Mouse (Mus musculus): Measurements from ENCODE around the gene Ptges3l. TPM values are rescaled to one million over a fixed set of nuclear protein-coding genes. Genes with fewer than 3 reads are reported as not detected.
"Not testable (repeated sequence)": the region's sequence is repeated elsewhere in the genome, so short reads cannot be mapped to it uniquely, and the experiment has no call there.

The Ptges3l gene
- polyA plus RNA-seq, 1 experiment = 6.6 TPM

DNA sequence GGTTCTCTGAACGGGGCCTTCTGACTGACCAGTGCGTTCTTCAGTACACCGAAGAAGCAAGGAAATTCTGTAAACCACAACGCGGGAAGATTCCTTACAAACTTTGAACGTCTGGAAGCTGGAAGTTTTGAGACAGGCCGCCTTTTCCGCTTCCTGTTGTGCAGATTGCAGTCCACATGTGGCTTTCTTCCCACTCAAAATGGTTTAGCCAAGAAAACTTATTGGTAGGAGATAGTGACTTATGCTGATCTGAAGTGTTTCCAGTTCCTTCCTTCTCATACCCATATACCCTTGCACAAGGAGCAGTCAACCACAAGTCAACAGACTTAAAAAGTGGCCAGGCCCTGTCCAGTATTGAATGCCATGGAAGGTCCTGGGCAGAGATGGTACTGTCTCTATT lies 1.0 kb upstream of the Ptges3l start:
- no peak for DNase-seq (ENCODE audit: extremely low spot score in 1 of 2, low spot score in 1 of 2)

DNA sequence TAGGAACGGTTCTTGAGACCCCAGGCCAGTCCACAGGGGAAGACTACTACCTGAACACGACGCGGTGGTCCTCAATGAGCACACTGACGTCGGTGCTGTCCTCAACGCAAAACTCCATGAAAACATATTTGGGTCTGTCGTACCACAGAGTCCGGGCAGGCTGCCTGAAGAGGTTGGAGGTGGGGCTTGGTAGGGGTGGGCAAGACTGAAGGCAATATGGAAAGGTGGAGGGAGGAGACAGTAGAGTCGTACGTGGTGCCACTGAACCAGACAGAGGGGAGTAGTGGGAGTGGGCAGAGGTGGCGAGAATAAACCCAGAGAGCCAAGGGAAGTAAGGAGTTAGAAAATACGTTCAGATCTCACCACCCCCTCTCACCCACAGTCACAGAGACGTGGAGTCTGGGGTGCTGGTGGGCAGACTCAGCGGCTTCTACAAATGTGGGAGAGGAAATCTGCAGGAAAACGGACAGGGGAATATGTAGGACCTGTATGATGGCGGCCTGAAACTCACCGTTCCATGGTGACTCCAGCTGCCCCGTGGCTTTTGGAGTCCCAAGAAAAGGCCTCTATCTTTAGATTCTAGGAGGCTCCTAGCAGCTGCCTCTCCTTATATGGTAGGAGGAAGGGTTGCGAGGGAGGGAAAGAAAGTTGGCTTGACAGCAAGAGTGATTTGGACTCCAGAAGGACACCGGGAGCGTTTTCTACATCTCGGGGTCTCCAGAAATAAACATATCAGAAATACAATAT lies 855 bp downstream of the Ptges3l start, which contains the start of gene Gm27029:
TSS of gene Gm27029 (minus strand) at position 692 of the 747 bp plus-strand sequence.
- peak in 1 of 2 experiments; percentile 33 for DNase-seq (ENCODE audit: extremely low spot score in 1 of 2, low spot score in 1 of 2)

- DNase-seq (ENCODE audit: extremely low spot score in 1 of 2, low spot score in 1 of 2) = no peak
Observed at GRCm38 (mm10) chr11:101420148-101420547, 5.0 kb downstream of the Ptges3l start.

DNA sequence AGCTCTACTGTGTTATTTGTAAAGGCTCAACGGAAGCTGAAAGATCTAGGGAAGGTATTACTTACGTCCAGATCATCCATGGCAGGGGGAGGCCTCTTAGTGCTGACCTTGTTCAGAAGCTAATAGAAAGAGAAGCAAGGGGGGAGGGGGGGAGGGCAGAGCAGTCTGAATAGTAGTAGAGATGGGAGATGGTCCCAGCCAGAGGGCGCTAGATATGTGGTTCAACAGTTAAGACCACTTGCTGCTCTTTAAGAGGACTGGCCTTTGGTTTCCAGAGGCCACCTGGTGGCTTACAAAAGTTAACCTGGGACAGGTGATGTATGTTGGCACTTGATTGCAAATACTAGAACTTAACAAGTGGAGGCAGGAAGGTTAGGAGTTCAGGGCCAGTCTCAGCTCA lies 5.5 kb downstream of the Ptges3l start:
- no peak for DNase-seq (ENCODE audit: extremely low spot score in 1 of 2, low spot score in 1 of 2)

DNA sequence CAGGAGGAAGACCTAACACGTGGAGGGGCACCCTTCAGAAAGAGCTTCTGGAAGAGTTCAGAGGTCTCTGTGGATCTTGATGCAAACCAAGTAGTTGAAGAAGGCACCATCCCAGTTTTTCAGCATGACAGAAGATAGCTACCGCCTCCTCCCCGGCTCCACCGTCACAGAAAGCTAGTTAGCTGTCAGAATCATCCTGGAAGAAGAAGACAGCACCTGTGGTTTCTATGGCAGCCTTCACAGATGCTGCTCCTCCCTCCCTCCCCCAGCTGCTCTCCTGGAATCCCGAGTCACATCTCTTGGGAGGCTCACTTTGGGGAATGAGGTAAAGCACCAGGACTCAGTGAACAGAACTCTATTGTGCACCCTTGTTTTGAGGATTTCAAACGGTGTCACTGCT lies 6.1 kb downstream of the Ptges3l start:
- peak; percentile 58 to 70 for DNase-seq (ENCODE audit: extremely low spot score in 1 of 2, low spot score in 1 of 2)

DNA sequence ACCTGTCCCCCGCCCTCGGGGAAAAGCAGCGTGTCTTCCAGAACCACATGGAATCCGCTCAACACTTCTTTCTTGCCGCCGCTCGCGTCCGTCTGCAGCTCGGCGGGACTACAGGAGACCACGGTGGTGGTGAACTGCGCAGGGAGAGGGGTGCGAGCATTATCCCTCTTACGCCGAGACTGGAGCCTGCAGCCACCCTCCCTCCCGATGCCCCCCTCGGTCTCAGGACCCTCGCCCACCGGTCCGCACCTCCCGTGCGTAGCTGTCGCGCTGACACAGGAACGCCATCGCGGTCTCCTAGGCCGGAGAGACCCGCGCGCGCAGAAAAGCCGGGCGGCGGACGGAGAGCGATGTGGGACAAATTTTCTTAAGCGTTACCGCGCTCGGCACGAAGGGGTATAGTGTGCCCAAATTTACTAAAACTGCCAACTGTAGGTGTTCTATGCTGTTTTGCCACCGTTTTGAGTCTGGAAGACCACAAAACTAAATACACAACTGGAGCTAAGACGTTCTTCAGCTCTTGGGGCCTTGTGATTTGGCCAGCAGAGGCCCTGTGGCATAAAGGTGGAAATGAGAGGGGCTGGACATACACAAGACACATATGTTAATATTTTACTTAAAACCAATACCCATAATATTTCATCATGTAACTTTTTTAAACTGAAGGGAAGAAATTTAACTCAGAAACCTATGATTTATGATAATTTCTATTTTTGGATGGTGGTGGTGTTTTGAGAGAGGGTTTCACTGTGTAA lies 7.9 kb downstream of the Ptges3l start, which contains the start of gene Aarsd1:
TSS of gene Aarsd1 (minus strand) at position 515 of the 755 bp plus-strand sequence.
- DNase-seq (ENCODE audit: extremely low spot score in 1 of 2, low spot score in 1 of 2) = peak; percentile 59 to 92

DNA sequence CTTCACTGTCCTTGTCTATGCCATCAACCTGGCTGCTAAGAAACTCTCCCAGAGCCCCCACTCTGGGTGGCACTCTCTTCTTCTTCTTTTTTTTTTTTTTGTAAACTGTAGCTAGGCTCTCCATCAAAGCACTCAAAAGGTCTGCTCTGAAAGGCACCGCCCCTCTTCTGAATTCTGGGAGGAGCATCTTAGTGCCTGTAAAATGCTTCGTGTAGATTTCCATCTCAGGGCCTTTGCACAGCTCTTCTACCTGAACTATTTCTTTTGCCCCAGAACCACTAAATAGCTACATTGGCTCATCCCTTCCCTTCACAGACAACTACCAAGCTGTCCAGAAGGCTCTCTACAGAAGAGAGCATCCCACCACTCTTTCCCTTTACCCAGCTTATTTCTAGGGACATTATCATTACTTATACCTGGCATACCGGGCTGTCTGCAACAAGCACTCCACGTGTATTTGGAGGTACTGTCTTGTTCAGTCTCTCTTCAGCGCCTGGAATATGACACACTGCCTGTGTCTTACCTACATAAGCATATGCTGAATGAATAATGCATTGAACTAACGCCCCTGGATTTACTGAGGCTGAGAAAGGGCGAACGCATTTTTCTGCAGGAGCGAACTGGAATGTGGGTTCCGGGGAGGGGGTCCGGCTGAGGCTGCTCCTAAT lies 8.6 kb downstream of the Ptges3l start:
- no peak for DNase-seq (ENCODE audit: extremely low spot score in 1 of 2, low spot score in 1 of 2)

- DNase-seq (ENCODE audit: extremely low spot score in 1 of 2, low spot score in 1 of 2) = no peak
Observed at GRCm38 (mm10) chr11:101415306-101415705, 9.8 kb downstream of the Ptges3l start.

DNA sequence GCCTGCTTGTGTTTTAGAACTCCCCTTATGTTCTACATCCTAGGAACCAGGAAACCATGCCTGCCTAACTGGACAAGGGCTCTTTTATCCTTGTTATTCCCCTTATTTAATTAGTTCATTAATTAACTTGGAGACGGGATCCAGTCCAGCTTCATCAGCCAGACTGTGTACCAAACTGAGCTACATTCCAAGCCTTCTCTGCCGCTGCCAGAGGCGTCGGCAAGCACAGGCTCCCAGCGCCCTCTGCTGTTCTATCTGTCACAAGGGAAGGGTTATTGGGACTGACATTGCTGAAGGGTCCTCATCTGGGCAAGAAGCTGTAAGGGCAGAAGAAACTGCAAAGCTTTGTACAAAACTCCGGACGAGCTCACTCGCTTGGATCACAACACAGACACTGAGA lies 30.0 kb downstream of the Ptges3l start:
- peak in 1 of 2 experiments; percentile 86 for DNase-seq (ENCODE audit: extremely low spot score in 1 of 2, low spot score in 1 of 2)

DNA sequence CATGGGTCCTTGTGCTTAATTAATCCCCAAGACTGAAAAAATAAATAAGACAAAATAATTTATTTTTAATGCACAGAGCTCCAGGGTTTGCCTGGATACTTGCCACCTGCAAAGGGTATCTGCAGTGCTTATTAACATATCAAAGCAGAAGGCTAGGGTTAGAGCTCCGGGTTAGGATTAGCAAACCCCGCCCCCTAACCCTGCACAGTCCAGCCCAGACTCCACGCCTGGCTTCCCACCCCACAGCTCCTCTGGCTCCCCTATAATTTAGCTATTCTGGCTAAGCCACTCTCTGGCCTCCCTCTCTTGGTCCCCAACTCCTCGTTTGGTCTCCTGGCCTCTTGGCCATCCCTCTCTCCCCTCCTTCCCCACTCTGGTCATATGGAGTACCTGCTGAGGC lies 43.3 kb downstream of the Ptges3l start:
- no peak for DNase-seq (ENCODE audit: extremely low spot score in 1 of 2, low spot score in 1 of 2)

- no peak for DNase-seq (ENCODE audit: extremely low spot score in 1 of 2, low spot score in 1 of 2)
Observed at GRCm38 (mm10) chr11:101378926-101379325, 46.2 kb downstream of the Ptges3l start.

DNA sequence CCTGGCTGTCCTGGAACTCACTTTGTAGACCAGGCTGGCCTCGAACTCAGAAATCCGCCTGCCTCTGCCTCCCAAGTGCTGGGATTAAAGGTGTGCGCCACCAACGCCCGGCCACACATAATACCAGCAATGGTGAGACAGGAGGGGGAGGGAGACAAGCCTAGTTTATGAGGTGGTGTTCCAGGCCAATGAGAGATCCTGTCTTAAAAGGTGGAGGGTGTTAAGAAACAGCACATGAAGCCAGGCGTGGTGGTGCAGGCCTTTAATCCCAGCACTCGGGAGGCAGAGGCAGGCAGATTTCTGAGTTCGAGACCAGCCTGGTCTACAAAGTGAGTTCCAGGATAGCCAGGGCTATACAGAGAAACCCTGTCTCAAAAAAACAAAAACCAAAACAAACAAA lies 46.9 kb downstream of the Ptges3l start:
- DNase-seq (ENCODE audit: extremely low spot score in 1 of 2, low spot score in 1 of 2) = not testable (repeated sequence)

DNA sequence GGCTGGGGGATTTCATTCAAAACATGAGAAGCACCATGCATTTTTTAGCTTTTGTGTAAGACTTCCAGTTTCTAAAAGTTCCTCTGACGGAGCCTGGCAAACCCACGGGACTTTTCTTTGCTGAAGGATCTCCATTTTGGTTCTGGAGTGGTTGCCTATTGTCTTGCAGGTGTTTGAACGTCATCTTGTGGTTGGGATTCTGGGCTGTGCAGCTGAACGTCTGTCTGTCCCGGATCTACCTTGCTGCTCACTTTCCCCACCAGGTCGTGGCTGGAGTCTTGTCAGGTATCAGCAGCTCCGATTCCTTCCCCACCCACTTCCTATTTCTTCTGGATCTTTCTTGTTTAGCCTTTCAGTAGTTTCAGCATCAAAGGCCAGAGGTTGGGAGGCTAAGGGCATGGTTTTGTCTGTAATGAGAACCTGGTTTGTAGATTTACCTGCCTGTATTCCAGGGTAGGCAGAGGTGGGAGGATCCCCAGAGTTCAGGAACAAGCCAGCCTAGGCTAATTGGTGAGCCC lies 50.7 kb downstream of the Ptges3l start:
- no peak for DNase-seq (ENCODE audit: extremely low spot score in 1 of 2, low spot score in 1 of 2)

DNA sequence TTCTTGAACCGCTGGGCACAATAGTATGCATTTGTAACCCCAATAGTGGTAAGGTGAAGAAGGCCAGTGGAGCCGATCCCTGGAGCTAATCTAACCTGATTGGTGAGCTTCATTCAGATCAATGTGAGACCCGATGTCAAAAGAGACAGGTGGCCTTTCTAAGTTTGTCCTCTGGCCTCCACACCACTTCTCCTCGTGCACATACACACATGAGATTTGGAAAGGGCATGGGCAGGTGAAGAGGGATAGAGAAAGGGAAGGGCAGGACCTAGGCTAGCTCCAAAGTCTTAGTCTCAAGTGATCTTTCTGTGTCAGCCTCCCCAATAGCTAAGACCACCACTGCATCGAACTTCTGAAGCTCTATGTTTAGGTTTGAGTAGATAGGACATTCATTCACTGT lies 55.0 kb downstream of the Ptges3l start:
- no peak for DNase-seq (ENCODE audit: extremely low spot score in 1 of 2, low spot score in 1 of 2)

Other genes starting within 250 kb of the Ptges3l start
- gene Ccr10, start 249.9 kb downstream of the Ptges3l start, polyA plus RNA-seq (2012; rRNA removed) = 0.36 and 0.42 TPM in 2 replicates
- 44.8 and 50.3 TPM in 2 replicates for gene Ezh1, start 198.9 kb downstream of the Ptges3l start, polyA plus RNA-seq (2012; rRNA removed)
- gene Ramp2, start 179.3 kb downstream of the Ptges3l start, polyA plus RNA-seq (2012; rRNA removed) = 65.6 and 82.1 TPM in 2 replicates
- 63.8 TPM in 2 replicates for gene Vps25, start 171.6 kb downstream of the Ptges3l start, polyA plus RNA-seq (2012; rRNA removed)
- 10.8 and 12.5 TPM in 2 replicates for gene Wnk4, start 164.8 kb downstream of the Ptges3l start, polyA plus RNA-seq (2012; rRNA removed)
- gene Cntd1, start 146.3 kb downstream of the Ptges3l start, polyA plus RNA-seq (2012; rRNA removed) = 0.71 and 0.84 TPM in 2 replicates
- 147 and 151 TPM in 2 replicates for gene Coa3, start 146.2 kb downstream of the Ptges3l start, polyA plus RNA-seq (2012; rRNA removed)
- 177 and 195 TPM in 2 replicates for gene Becn1, start 123.0 kb downstream of the Ptges3l start, polyA plus RNA-seq (2012; rRNA removed)
- 101 and 108 TPM in 2 replicates for gene Psme3, start 109.1 kb downstream of the Ptges3l start, polyA plus RNA-seq (2012; rRNA removed)
- 4.5 and 5.1 TPM in 2 replicates for gene Aoc2, start 100.3 kb downstream of the Ptges3l start, polyA plus RNA-seq (2012; rRNA removed)
- 0.71 and 0.88 TPM in 2 replicates for gene Aoc3, start 94.7 kb downstream of the Ptges3l start, polyA plus RNA-seq (2012; rRNA removed)
- not detected in 2 replicates for gene G6pc, start 57.8 kb downstream of the Ptges3l start, polyA plus RNA-seq (2012; rRNA removed)
- gene Aarsd1, start 7.7 kb downstream of the Ptges3l start, polyA plus RNA-seq (2012; rRNA removed) = 49.2 and 53.5 TPM in 2 replicates
- gene Gm27029, start 537 bp downstream of the Ptges3l start, polyA plus RNA-seq (2012; rRNA removed) = 3.6 and 4.1 TPM in 2 replicates
- 33.4 and 33.7 TPM in 2 replicates for gene Rundc1, start 248 bp downstream of the Ptges3l start, polyA plus RNA-seq (2012; rRNA removed)
- gene Rpl27, start 17.0 kb upstream of the Ptges3l start, polyA plus RNA-seq (2012; rRNA removed) = 480 and 588 TPM in 2 replicates
- gene Ifi35, start 23.1 kb upstream of the Ptges3l start, polyA plus RNA-seq (2012; rRNA removed) = 9.0 and 9.1 TPM in 2 replicates
- 155 and 173 TPM in 2 replicates for gene Rnd2, start 39.7 kb upstream of the Ptges3l start, polyA plus RNA-seq (2012; rRNA removed)
- 41.3 and 41.4 TPM in 2 replicates for gene Vat1, start 40.9 kb upstream of the Ptges3l start, polyA plus RNA-seq (2012; rRNA removed)
- gene Brca1, start 126.6 kb upstream of the Ptges3l start, polyA plus RNA-seq (2012; rRNA removed) = 0.99 and 1.0 TPM in 2 replicates
- gene Nbr1, start 126.8 kb upstream of the Ptges3l start, polyA plus RNA-seq (2012; rRNA removed) = 114 and 124 TPM in 2 replicates
- 4.2 and 4.8 TPM in 2 replicates for gene Tmem106a, start 156.9 kb upstream of the Ptges3l start, polyA plus RNA-seq (2012; rRNA removed)
- not detected in 2 replicates for gene Gm11634, start 173.9 kb upstream of the Ptges3l start, polyA plus RNA-seq (2012; rRNA removed)
- 9.4 and 11.9 TPM in 2 replicates for gene Rdm1, start 201.9 kb upstream of the Ptges3l start, polyA plus RNA-seq (2012; rRNA removed)
- gene Arl4d, start 240.2 kb upstream of the Ptges3l start, polyA plus RNA-seq (2012; rRNA removed) = 26.6 and 38.8 TPM in 2 replicates